Mouse (Mus musculus) fat pad, adult 2 months (tissue): Measurements from ENCODE around the gene Stau1.
A peak's percentile ranks its signal among the peaks of the same experiment; 100 is the strongest.

Experiments
- DNase-seq: peaks from one replicate; pipeline ENCODE4 v3.0.0-alpha.2; 2011; ENCODE audit warnings: low read depth, low spot score; ENCODE audit errors: extremely low read depth

Stau1 gene

GRCm38 (mm10) chr2:166933943-166934342, 62.2 kb downstream of the Stau1 start:
- DNase-seq, result no peak

- no peak for DNase-seq
These were observed 72.1 kb downstream of the Stau1 start for GRCm38 (mm10) chr2:166923971-166924370.

- peak; percentile 43 for DNase-seq
These were observed 85.6 kb downstream of the Stau1 start for GRCm38 (mm10) chr2:166910536-166910935.

- DNase-seq, result no peak
These were observed 86.4 kb downstream of the Stau1 start for GRCm38 (mm10) chr2:166909729-166910128.

GRCm38 (mm10) chr2:166906523-166907182, 89.4 kb downstream of the Stau1 start:
- no peak for DNase-seq

GRCm38 (mm10) chr2:166905711-166906522, 90.2 kb downstream of the Stau1 start, which contains the start of gene Cse1l:
Gene Cse1l (plus strand): TSS chr2:166906040.
- peak; percentile 39 for DNase-seq

- no peak for DNase-seq
These were observed 92.3 kb downstream of the Stau1 start for GRCm38 (mm10) chr2:166903719-166904282.

- no peak for DNase-seq
These were observed 95.2 kb downstream of the Stau1 start for GRCm38 (mm10) chr2:166900792-166901505.

- no peak for DNase-seq
These were observed 96.4 kb downstream of the Stau1 start for GRCm38 (mm10) chr2:166899746-166900145.

GRCm38 (mm10) chr2:166899161-166899560, 96.9 kb downstream of the Stau1 start:
- no peak for DNase-seq
